Mouse (Mus musculus) gastrocnemius, adult 2 months (tissue): Measurements from ENCODE around the gene Crebrf. TPM values are rescaled to one million over a fixed set of nuclear protein-coding genes. Genes with fewer than 3 reads are reported as not detected.

Source experiments
- DNase-seq: peaks from one replicate; pipeline ENCODE4 v3.0.0; 2022
- H3K27ac ChIP-seq: fragments of 200-600 bp; 2 replicates; pipeline ENCODE4 v1.8.1; 2022; ENCODE audit warnings: mild to moderate bottlenecking
- H3K4me3 ChIP-seq: fragments of 200-600 bp; 2 replicates; pipeline ENCODE4 v1.8.1; 2022; ENCODE audit warnings: mild to moderate bottlenecking, moderate library complexity
- CTCF ChIP-seq: fragments of 200-600 bp; IDR thresholded peaks from 2 replicates; pipeline ENCODE4 v1.8.1; 2022; ENCODE audit warnings: antibody characterized with exemption, mild to moderate bottlenecking, moderate library complexity
- intact Hi-C: fragments of 180-260 bp; cut with DNase I; formaldehyde crosslinking; loops from one replicate; pipeline ENCODE4 v1.15.1; 2025
- total RNA-seq, 2 experiments: library from RNA; stranded (reverse); gene quantifications; 2 replicates each; pipeline ENCODE4 v1.2.3; 2021

Crebrf gene
- total RNA-seq, 2 experiments from 2014 or later, result 39.6 to 40.2 TPM

DNA sequence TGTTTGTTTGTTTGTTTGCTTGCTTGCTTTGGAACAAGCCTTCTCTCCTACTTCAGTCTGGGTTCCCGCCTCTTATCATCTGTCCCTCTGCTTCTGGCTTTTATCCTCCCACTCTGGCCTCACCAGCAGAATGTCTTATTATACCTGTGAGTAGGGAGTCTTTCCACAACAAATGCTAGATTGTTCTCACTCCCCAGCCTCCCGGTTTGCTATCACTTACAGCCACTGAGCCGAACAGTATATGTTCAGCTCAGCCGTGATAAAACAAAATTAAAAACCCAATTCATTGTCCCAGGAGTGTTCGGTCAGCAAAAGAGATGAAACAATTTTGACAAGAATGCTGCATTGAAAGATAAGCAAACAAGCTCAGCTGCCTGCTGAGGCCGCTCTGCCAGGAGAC, 5.4 kb upstream of the Crebrf start:
- intact Hi-C loops, result no loop called here
- DNase-seq, result no peak
- Histone ChIP-seq H3K4me3 (no peak overlapping the region), H3K27ac (no peak overlapping the region)
- TF ChIP-seq CTCF, result no peak

DNA sequence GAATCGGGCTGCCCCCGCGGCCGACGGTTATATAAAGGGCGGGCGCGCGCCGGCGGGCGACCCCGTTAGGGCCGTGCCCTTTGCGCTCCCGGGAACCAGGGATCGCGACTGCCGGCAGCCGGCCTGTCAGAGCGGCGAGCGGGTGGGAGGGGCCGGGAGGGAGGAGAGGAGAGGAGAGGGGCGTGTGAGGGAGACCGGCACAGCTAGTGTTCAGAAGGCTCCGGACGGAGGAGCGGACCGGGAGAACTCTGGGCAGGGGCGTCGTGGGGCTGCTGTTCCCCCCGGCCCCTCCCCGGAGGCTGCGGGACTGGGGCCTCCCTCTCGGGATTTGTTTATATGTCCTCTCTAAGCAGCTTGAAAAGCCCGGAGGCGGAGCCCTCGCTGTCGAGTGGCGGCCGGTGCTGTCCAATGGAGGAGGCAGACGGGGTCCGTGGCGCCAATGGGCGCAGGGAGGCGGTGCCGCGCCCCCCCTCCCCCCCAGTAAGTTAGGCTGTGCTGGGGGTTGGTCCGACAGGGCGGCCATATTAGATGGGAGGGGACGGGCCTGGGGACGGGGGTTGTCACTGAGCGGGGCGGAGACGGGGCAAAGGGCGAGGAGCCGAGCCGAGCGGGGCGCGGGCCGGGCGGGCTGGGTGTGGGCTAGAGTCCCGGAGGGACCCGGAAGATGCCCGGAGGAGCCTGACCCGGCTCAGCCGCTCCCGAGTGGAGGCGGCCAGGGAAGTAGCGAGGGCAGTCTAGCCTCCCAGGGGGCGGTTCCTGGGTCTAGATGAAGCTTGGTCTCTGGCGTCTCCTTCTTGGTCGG, 667 bp downstream of the Crebrf start:
- peak; percentile 97 for DNase-seq
- intact Hi-C loops, result loop anchor here (5.0 kb wide), 2 partner anchors 39 to 54 kb away; partner anchors contain the start of gene Atp6v0e
- peak overlapping the region; percentile 96 for H3K27ac ChIP-seq
- no peak for TF ChIP-seq CTCF
- H3K4me3 ChIP-seq, result peak overlapping the region; percentile 99

DNA sequence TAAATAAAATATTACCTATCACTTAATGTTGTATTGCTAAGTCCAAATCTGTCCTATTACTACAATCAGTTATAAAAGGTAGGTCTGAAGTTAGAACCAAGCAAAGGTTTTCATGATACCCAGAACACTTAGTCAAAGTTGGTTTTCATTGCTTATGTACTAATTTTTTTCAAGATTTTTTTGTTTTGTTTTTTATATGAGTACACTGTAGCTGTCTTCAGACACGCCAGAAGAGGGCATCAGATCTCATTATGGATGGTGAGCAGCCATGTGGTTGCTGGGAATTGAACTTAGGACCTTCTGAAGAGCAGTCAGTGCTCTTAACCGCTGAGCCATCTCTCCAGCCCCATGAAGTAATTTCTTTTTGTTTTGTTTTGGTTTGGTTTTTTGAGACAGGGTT, 2.4 kb downstream of the Crebrf start:
- DNase-seq, result no peak
- intact Hi-C loops, result loop anchor here (5.0 kb wide), 2 partner anchors 41 to 56 kb away; partner anchors contain the start of gene Atp6v0e
- no peak overlapping the region for H3K27ac ChIP-seq
- TF ChIP-seq CTCF, result peak; percentile 17; the same call in 1 of the 2 replicates
- H3K4me3 ChIP-seq, result no peak overlapping the region

DNA sequence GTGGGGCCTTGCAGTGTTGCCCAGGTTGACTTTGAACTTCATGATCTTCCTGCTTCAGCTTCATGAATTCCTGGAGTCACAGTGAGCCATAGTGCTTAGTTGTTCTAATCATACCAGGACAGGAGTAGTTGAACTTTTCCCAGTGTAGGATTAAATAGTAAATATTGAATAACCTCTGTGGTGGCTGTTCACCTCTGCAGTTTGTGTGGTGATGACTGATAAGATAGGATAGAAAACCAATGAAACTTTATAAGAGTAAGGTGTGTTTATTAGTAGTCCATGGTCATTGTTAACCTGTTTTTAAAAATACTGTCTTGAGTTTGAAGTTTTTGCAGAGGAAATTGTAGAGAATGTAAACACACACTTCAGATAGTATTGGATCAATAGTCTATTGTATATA, 4.0 kb downstream of the Crebrf start:
- no peak for DNase-seq
- Histone ChIP-seq H3K4me3 (no peak overlapping the region), H3K27ac (no peak overlapping the region)
- no peak for TF ChIP-seq CTCF
- intact Hi-C loops, result loop anchor here (5.0 kb wide), 2 partner anchors 42 to 57 kb away; partner anchors contain the start of gene Atp6v0e

- no peak for TF ChIP-seq CTCF
- no peak for DNase-seq
- Histone ChIP-seq H3K4me3 (no peak overlapping the region), H3K27ac (no peak overlapping the region)
- intact Hi-C loops, result no loop called here
These were observed 6.4 kb downstream of the Crebrf start for GRCm38 (mm10) chr17:26721802-26722201.

GRCm38 (mm10) chr17:26724790-26725189, 9.3 kb downstream of the Crebrf start:
- no peak overlapping the region for H3K27ac ChIP-seq
- TF ChIP-seq CTCF, result no peak
- no peak overlapping the region for H3K4me3 ChIP-seq
- DNase-seq, result no peak
- intact Hi-C loops, result no loop called here

GRCm38 (mm10) chr17:26726674-26727073, 11.2 kb downstream of the Crebrf start:
- intact Hi-C loops, result no loop called here
- H3K4me3 ChIP-seq, result no peak overlapping the region
- no peak for TF ChIP-seq CTCF
- H3K27ac ChIP-seq, result no peak overlapping the region
- DNase-seq, result no peak

- intact Hi-C loops, result no loop called here
- Histone ChIP-seq H3K27ac (no peak overlapping the region), H3K4me3 (no peak overlapping the region)
- no peak for DNase-seq
- no peak for TF ChIP-seq CTCF
These were observed 11.8 kb downstream of the Crebrf start for GRCm38 (mm10) chr17:26727110-26727755.

- no peak overlapping the region for H3K4me3 ChIP-seq
- intact Hi-C loops, result no loop called here
- no peak for DNase-seq
- no peak overlapping the region for H3K27ac ChIP-seq
- TF ChIP-seq CTCF, result no peak
These were observed 27.1 kb downstream of the Crebrf start for GRCm38 (mm10) chr17:26742581-26742980.

- no peak for DNase-seq
- TF ChIP-seq CTCF, result no peak
- no peak overlapping the region for H3K4me3 ChIP-seq
- no peak overlapping the region for H3K27ac ChIP-seq
- intact Hi-C loops, result no loop called here
These were observed 27.8 kb downstream of the Crebrf start for GRCm38 (mm10) chr17:26743294-26743693.

GRCm38 (mm10) chr17:26749975-26750374, 34.5 kb downstream of the Crebrf start:
- Histone ChIP-seq H3K4me3 (no peak overlapping the region), H3K27ac (no peak overlapping the region)
- intact Hi-C loops, result no loop called here
- no peak for TF ChIP-seq CTCF
- no peak for DNase-seq

DNA sequence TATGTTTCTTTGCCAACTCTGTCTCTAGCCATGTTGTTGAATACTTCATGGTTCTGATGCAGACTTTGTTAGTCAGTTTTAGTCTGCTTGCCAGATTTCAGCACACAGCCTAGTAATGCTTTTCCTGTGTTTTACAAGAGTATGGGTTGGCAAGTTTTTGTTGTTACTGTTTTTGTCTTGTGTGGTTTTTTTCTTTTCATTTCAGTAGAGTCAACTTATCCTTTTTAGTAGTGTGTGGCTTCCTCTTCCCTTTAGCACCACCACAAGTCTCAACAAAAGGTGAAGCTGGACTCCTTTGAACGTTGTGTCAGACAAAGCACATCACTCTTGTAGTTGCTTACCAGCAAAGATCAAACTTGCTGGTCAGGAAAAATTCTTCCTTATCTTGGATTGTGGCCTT, 36.8 kb downstream of the Crebrf start:
- intact Hi-C loops, result no loop called here

DNA sequence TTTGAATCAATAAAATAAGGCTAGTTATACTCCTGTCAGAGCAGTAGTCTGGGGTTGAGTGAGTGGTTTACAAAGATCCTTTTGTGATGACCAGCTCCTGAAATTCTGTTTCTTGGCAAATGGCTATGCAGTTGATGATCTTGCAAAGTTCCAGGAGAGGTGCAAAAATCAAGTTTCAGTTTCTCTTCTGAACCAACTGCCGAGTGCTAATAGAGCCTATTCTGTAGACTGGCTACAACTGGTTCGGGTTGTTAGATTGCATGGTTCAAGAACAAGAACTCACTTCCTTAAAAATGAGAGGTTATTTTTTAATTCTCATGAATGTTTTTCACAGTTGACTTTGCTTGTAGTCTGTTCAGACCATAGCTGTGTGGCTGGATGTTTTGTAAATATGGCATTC, 38.0 kb downstream of the Crebrf start:
- Histone ChIP-seq H3K27ac (0 out of 2 replicates have a peak overlapping the region, but pooled peaks have one; percentile 17), H3K4me3 (0 out of 2 replicates have a peak overlapping the region, but pooled peaks have one; percentile 18)
- TF ChIP-seq CTCF, result no peak
- intact Hi-C loops, result no loop called here
- no peak for DNase-seq

More for the DNA sequence above, 36.8 kb downstream of the Crebrf start:
- no peak for DNase-seq
- no peak overlapping the region for H3K4me3 ChIP-seq
- H3K27ac ChIP-seq, result no peak overlapping the region
- no peak for TF ChIP-seq CTCF
